Mouse (Mus musculus): ENCODE measurements around the gene Igfbp7. TPM values are rescaled to one million over a fixed set of nuclear protein-coding genes. Genes with fewer than 3 reads are reported as not detected.

The Igfbp7 gene
- polyA plus RNA-seq, 1 experiment: 2,523 TPM

GRCm38 (mm10) chr5:77361006-77361405 lies 46.8 kb downstream of the Igfbp7 start:
- Histone ChIP-seq H3K4me3 (replicated peaks; ENCODE audit: extremely low read depth, low read depth, low read length) (no peak overlapping the region), H3K4me1 (ENCODE audit: control insufficient read depth, insufficient read depth, low read length) (peaks cover 13% of the 10 kb centered on the region)
- TF ChIP-seq POLR2A (IDR thresholded peaks at IDR 0.05; ENCODE audit: borderline replicate concordance, extremely low read depth, low read depth, low read length) (no peak), CTCF (IDR thresholded peaks at IDR 0.05; ENCODE audit: insufficient read depth, low read length) (no peak)
- no peak for DNase-seq
- 48% methylated on average over 4 of the region's 4 CpGs for WGBS

GRCm38 (mm10) chr5:77359971-77360370 lies 47.9 kb downstream of the Igfbp7 start:
- H3K4me3 ChIP-seq (replicated peaks; ENCODE audit: extremely low read depth, low read depth, low read length): no peak overlapping the region
- WGBS: 92% methylated on average over 4 of the region's 4 CpGs
- no peak for DNase-seq
- TF ChIP-seq POLR2A (IDR thresholded peaks at IDR 0.05; ENCODE audit: borderline replicate concordance, extremely low read depth, low read depth, low read length) (no peak), CTCF (IDR thresholded peaks at IDR 0.05; ENCODE audit: insufficient read depth, low read length) (no peak)
- peaks cover 19% of the 10 kb centered on the region for H3K4me1 ChIP-seq (ENCODE audit: control insufficient read depth, insufficient read depth, low read length)

GRCm38 (mm10) chr5:77358347-77358746 lies 49.5 kb downstream of the Igfbp7 start:
- H3K4me3 ChIP-seq (replicated peaks; ENCODE audit: extremely low read depth, low read depth, low read length): peak overlapping the region; percentile 25
- WGBS: 4% methylated on average over 10 of the region's 10 CpGs

GRCm38 (mm10) chr5:77357405-77358149 lies 50.3 kb downstream of the Igfbp7 start:
- DNase-seq: peak; percentile 86

More at GRCm38 (mm10) chr5:77358347-77358746, 49.5 kb downstream of the Igfbp7 start:
- DNase-seq: peak; percentile 68
- TF ChIP-seq CTCF (IDR thresholded peaks at IDR 0.05; ENCODE audit: insufficient read depth, low read length) (no peak), POLR2A (IDR thresholded peaks at IDR 0.05; ENCODE audit: borderline replicate concordance, extremely low read depth, low read depth, low read length) (0 out of 2 replicates have a peak, but pooled peaks have one; percentile 26)
- peaks cover 19% of the 10 kb centered on the region for H3K4me1 ChIP-seq (ENCODE audit: control insufficient read depth, insufficient read depth, low read length)

GRCm38 (mm10) chr5:77355307-77356265 lies 52.3 kb downstream of the Igfbp7 start:
- no peak for TF ChIP-seq CTCF (IDR thresholded peaks at IDR 0.05; ENCODE audit: insufficient read depth, low read length)
- no peak for TF ChIP-seq POLR2A (IDR thresholded peaks at IDR 0.05; ENCODE audit: borderline replicate concordance, extremely low read depth, low read depth, low read length)
- 47% methylated on average over 19 of the region's 19 CpGs for WGBS
- peaks cover 15% of the 10 kb centered on the region for H3K4me1 ChIP-seq (ENCODE audit: control insufficient read depth, insufficient read depth, low read length)
- no peak for DNase-seq
- no peak overlapping the region for H3K4me3 ChIP-seq (replicated peaks; ENCODE audit: extremely low read depth, low read depth, low read length)

More at GRCm38 (mm10) chr5:77357405-77358149, 50.3 kb downstream of the Igfbp7 start:
- TF ChIP-seq CTCF (IDR thresholded peaks at IDR 0.05; ENCODE audit: insufficient read depth, low read length) (no peak), POLR2A (IDR thresholded peaks at IDR 0.05; ENCODE audit: borderline replicate concordance, extremely low read depth, low read depth, low read length) (peak; percentile 43; the same call in 1 of the 2 replicates)
- Histone ChIP-seq H3K4me3 (replicated peaks; ENCODE audit: extremely low read depth, low read depth, low read length) (peak overlapping the region; percentile 55), H3K4me1 (ENCODE audit: control insufficient read depth, insufficient read depth, low read length) (peaks cover 15% of the 10 kb centered on the region)
- WGBS: 16% methylated on average over 22 of the region's 22 CpGs

GRCm38 (mm10) chr5:77354361-77354787 lies 53.5 kb downstream of the Igfbp7 start:
- WGBS: 15% methylated on average over 16 of the region's 16 CpGs
- Histone ChIP-seq H3K4me3 (replicated peaks; ENCODE audit: extremely low read depth, low read depth, low read length) (no peak overlapping the region), H3K4me1 (ENCODE audit: control insufficient read depth, insufficient read depth, low read length) (peaks cover 15% of the 10 kb centered on the region)
- TF ChIP-seq POLR2A (IDR thresholded peaks at IDR 0.05; ENCODE audit: borderline replicate concordance, extremely low read depth, low read depth, low read length) (no peak), CTCF (IDR thresholded peaks at IDR 0.05; ENCODE audit: insufficient read depth, low read length) (peak; percentile 87)
- DNase-seq: peak; percentile 84

GRCm38 (mm10) chr5:77351691-77352090 lies 56.1 kb downstream of the Igfbp7 start:
- Histone ChIP-seq H3K4me3 (replicated peaks; ENCODE audit: extremely low read depth, low read depth, low read length) (no peak overlapping the region), H3K4me1 (ENCODE audit: control insufficient read depth, insufficient read depth, low read length) (peaks cover 10% of the 10 kb centered on the region)
- DNase-seq: no peak
- WGBS: 73% methylated on average over 9 of the region's 9 CpGs
- no peak for TF ChIP-seq CTCF (IDR thresholded peaks at IDR 0.05; ENCODE audit: insufficient read depth, low read length)
- no peak for TF ChIP-seq POLR2A (IDR thresholded peaks at IDR 0.05; ENCODE audit: borderline replicate concordance, extremely low read depth, low read depth, low read length)

GRCm38 (mm10) chr5:77349971-77350658 lies 57.7 kb downstream of the Igfbp7 start:
- no peak for DNase-seq
- TF ChIP-seq CTCF (IDR thresholded peaks at IDR 0.05; ENCODE audit: insufficient read depth, low read length) (no peak), POLR2A (IDR thresholded peaks at IDR 0.05; ENCODE audit: borderline replicate concordance, extremely low read depth, low read depth, low read length) (no peak)
- Histone ChIP-seq H3K4me1 (ENCODE audit: control insufficient read depth, insufficient read depth, low read length) (peaks cover 5% of the 10 kb centered on the region; the same call in 1 of the 2 replicates), H3K4me3 (replicated peaks; ENCODE audit: extremely low read depth, low read depth, low read length) (no peak overlapping the region)
- WGBS: 91% methylated on average over 15 of the region's 15 CpGs

- WGBS: 94% methylated on average over 8 of the region's 8 CpGs
- DNase-seq: no peak
- TF ChIP-seq POLR2A (IDR thresholded peaks at IDR 0.05; ENCODE audit: borderline replicate concordance, extremely low read depth, low read depth, low read length) (no peak), CTCF (IDR thresholded peaks at IDR 0.05; ENCODE audit: insufficient read depth, low read length) (no peak)
Observed at GRCm38 (mm10) chr5:77348901-77349300, 58.9 kb downstream of the Igfbp7 start.

More at GRCm38 (mm10) chr5:77348901-77349300, 58.9 kb downstream of the Igfbp7 start:
- Histone ChIP-seq H3K4me3 (replicated peaks; ENCODE audit: extremely low read depth, low read depth, low read length) (no peak overlapping the region), H3K4me1 (ENCODE audit: control insufficient read depth, insufficient read depth, low read length) (no peaks in the 10 kb centered on the region)

All from lung, adult 2 months (tissue).